In genomic region chr9:20952520-20953227, GRCm38 (mm10) we compare ENCODE assay signal across 7 mouse cellular contexts. TPM values are rescaled to one million over a fixed set of nuclear protein-coding genes. Genes with fewer than 3 reads are reported as not detected.
A peak's percentile ranks its signal among the peaks of the same experiment; 100 is the strongest.
DNase-seq lines count a peak whose midpoint lies in the region; ATAC-seq lines count a peak whose summit lies in the region.

No protein-coding gene starts in this region.

- no peaks in the 10 kb centered on the region for H3K27me3 ChIP-seq in embryonic facial prominence, embryonic 10.5 days (replicated peaks; ENCODE audit: low read depth, poor library complexity, severe bottlenecking)
- no peaks in the 10 kb centered on the region for H3K27me3 ChIP-seq in limb, embryonic 10.5 days (ENCODE audit: low read depth, poor library complexity, severe bottlenecking)
- no peaks in the 10 kb centered on the region for H3K27me3 ChIP-seq in midbrain, embryonic 13.5 days

- H3K4me1 ChIP-seq in embryonic facial prominence, embryonic 10.5 days, result peaks cover 32% of the 10 kb centered on the region
- H3K4me1 ChIP-seq in limb, embryonic 10.5 days, result peaks cover 35% of the 10 kb centered on the region
- H3K4me1 ChIP-seq in midbrain, embryonic 13.5 days (replicated peaks), result peaks cover 16% of the 10 kb centered on the region

- peak overlapping the region; percentile 83 for H3K9ac ChIP-seq in midbrain, embryonic 13.5 days (replicated peaks)

- H3K4me3 ChIP-seq in embryonic facial prominence, embryonic 10.5 days, result peak overlapping the region; percentile 97
- peak overlapping the region; percentile 64 for H3K4me3 ChIP-seq in limb, embryonic 10.5 days
- H3K4me3 ChIP-seq in midbrain, embryonic 13.5 days (replicated peaks), result peak overlapping the region; percentile 65

- H3K27ac ChIP-seq in embryonic facial prominence, embryonic 10.5 days (replicated peaks), result peak overlapping the region; percentile 93
- peak overlapping the region; percentile 93 for H3K27ac ChIP-seq in limb, embryonic 10.5 days
- H3K27ac ChIP-seq in midbrain, embryonic 13.5 days, result peak overlapping the region; percentile 89

- peak overlapping the region; percentile 89 for H3K4me2 ChIP-seq in midbrain, embryonic 13.5 days (replicated peaks)

- WGBS in embryonic facial prominence, embryonic 10.5 days, result under 1% methylated on average over 51 of the region's 51 CpGs
- WGBS in limb, embryonic 10.5 days, result under 1% methylated on average over 51 of the region's 51 CpGs
- WGBS in midbrain, embryonic 13.5 days, result under 1% methylated on average over 51 of the region's 51 CpGs

- H3K9me3 ChIP-seq in embryonic facial prominence, embryonic 10.5 days, result no peaks in the 10 kb centered on the region
- H3K9me3 ChIP-seq in limb, embryonic 10.5 days (replicated peaks), result no peaks in the 10 kb centered on the region
- H3K9me3 ChIP-seq in midbrain, embryonic 13.5 days, result no peaks in the 10 kb centered on the region

- ATAC-seq in granulocyte monocyte progenitor cell, adult 5-6 weeks (replicated peaks; ENCODE audit: poor library complexity, severe bottlenecking), result peak; percentile 96
- ATAC-seq in midbrain, embryonic 13.5 days, result peak; percentile 94

- peaks cover 30% of the 10 kb centered on the region for H3K36me3 ChIP-seq in embryonic facial prominence, embryonic 10.5 days (replicated peaks)
- H3K36me3 ChIP-seq in limb, embryonic 10.5 days, result peaks cover 21% of the 10 kb centered on the region
- H3K36me3 ChIP-seq in midbrain, embryonic 13.5 days, result 0 out of 2 replicates have a peak, but pooled peaks cover 5% of the 10 kb centered on the region

- DNase-seq in adrenal gland, postnatal 10 days, result peak; percentile 95
- peak; percentile 99 for DNase-seq in embryonic facial prominence, embryonic 10.5 days (ENCODE audit: low spot score)
- DNase-seq in kidney, adult 11 months, result peak; percentile 95
- peak; percentile 99 for DNase-seq in limb, embryonic 10.5 days (ENCODE audit: low spot score)
- peak; percentile 93 for DNase-seq in spleen, adult 12 weeks (ENCODE audit: low spot score)

RNA-seq across cellular contexts. Expression of gene Dnmt1, which starts 7.0 kb away (rescaled TPM):
- total RNA-seq in adrenal gland, postnatal 10 days (2021), result 10 to 100 TPM; 44.9 to 54.7 TPM
- 168 and 176 TPM in 2 replicates for polyA plus RNA-seq in embryonic facial prominence, embryonic 10.5 days (2016; fragmentation: Nextera tagmentation; extraction: Ambion mirVana)
- total RNA-seq in granulocyte monocyte progenitor cell, adult 5-6 weeks (2014; fragmentation: Nextera tagmentation), result 172 and 204 TPM in 2 replicates
- 244 and 247 TPM in 2 replicates for total RNA-seq in granulocyte monocyte progenitor cell, adult 5-6 weeks (2017)
- polyA plus RNA-seq in limb, embryonic 10.5 days (2016; fragmentation: Nextera tagmentation; extraction: Ambion mirVana), result 173 and 178 TPM in 2 replicates
- polyA plus RNA-seq in midbrain, embryonic 13.5 days (2015; fragmentation: Nextera tagmentation; extraction: Ambion mirVana), result 75.2 and 76.3 TPM in 2 replicates

RNA-seq across cellular contexts. Expression of gene S1pr2, which starts 23.9 kb away (rescaled TPM):
- 1 to 10 TPM; 7.4 to 9.7 TPM for total RNA-seq in adrenal gland, postnatal 10 days (2021)
- 38.2 and 42.8 TPM in 2 replicates for polyA plus RNA-seq in embryonic facial prominence, embryonic 10.5 days (2016; fragmentation: Nextera tagmentation; extraction: Ambion mirVana)
- 3.7 and 11.0 TPM in 2 replicates for total RNA-seq in granulocyte monocyte progenitor cell, adult 5-6 weeks (2014; fragmentation: Nextera tagmentation)
- 3.2 and 3.4 TPM in 2 replicates for total RNA-seq in granulocyte monocyte progenitor cell, adult 5-6 weeks (2017)
- polyA plus RNA-seq in limb, embryonic 10.5 days (2016; fragmentation: Nextera tagmentation; extraction: Ambion mirVana), result 47.6 and 53.7 TPM in 2 replicates
- polyA plus RNA-seq in midbrain, embryonic 13.5 days (2015; fragmentation: Nextera tagmentation; extraction: Ambion mirVana), result 8.5 and 9.5 TPM in 2 replicates

RNA-seq across cellular contexts. Expression of gene Mrpl4, which starts 49.9 kb away (rescaled TPM):
- 100 to 1,000 TPM; 121 to 125 TPM for total RNA-seq in adrenal gland, postnatal 10 days (2021)
- polyA plus RNA-seq in embryonic facial prominence, embryonic 10.5 days (2016; fragmentation: Nextera tagmentation; extraction: Ambion mirVana), result 154 and 161 TPM in 2 replicates
- 44.8 and 73.4 TPM in 2 replicates for total RNA-seq in granulocyte monocyte progenitor cell, adult 5-6 weeks (2014; fragmentation: Nextera tagmentation)
- 44.5 and 46.0 TPM in 2 replicates for total RNA-seq in granulocyte monocyte progenitor cell, adult 5-6 weeks (2017)
- polyA plus RNA-seq in limb, embryonic 10.5 days (2016; fragmentation: Nextera tagmentation; extraction: Ambion mirVana), result 177 and 190 TPM in 2 replicates
- 98.1 and 102 TPM in 2 replicates for polyA plus RNA-seq in midbrain, embryonic 13.5 days (2015; fragmentation: Nextera tagmentation; extraction: Ambion mirVana)

RNA-seq across cellular contexts. Expression of gene Eif3g, which starts 54.3 kb away (rescaled TPM):
- total RNA-seq in adrenal gland, postnatal 10 days (2021), result 100 to 1,000 TPM; 136 to 143 TPM
- 411 and 431 TPM in 2 replicates for polyA plus RNA-seq in embryonic facial prominence, embryonic 10.5 days (2016; fragmentation: Nextera tagmentation; extraction: Ambion mirVana)
- 224 and 262 TPM in 2 replicates for total RNA-seq in granulocyte monocyte progenitor cell, adult 5-6 weeks (2014; fragmentation: Nextera tagmentation)
- 187 and 207 TPM in 2 replicates for total RNA-seq in granulocyte monocyte progenitor cell, adult 5-6 weeks (2017)
- polyA plus RNA-seq in limb, embryonic 10.5 days (2016; fragmentation: Nextera tagmentation; extraction: Ambion mirVana), result 415 and 453 TPM in 2 replicates
- polyA plus RNA-seq in midbrain, embryonic 13.5 days (2015; fragmentation: Nextera tagmentation; extraction: Ambion mirVana), result 273 and 291 TPM in 2 replicates

Comparison
In these comparisons a context has a peak if more than half of its experiments do, and no peak if none do; other contexts are left out.
1. Peak in every context shown above with its lines: DNase-seq, ATAC-seq, H3K4me3 ChIP-seq and H3K27ac ChIP-seq.